Mouse (Mus musculus): ENCODE data around the gene Yif1b.
"Not testable (repeated sequence)": the region's sequence is repeated elsewhere in the genome, so short reads cannot be mapped to it uniquely, and the experiment has no call there.

Yif1b gene

GRCm38 (mm10) chr7:29238019-29238967 is at the start of gene Yif1b:
TSS of gene Yif1b (plus strand) at chr7:29238329.
- peak; percentile 96 to 99 for DNase-seq

DNA sequence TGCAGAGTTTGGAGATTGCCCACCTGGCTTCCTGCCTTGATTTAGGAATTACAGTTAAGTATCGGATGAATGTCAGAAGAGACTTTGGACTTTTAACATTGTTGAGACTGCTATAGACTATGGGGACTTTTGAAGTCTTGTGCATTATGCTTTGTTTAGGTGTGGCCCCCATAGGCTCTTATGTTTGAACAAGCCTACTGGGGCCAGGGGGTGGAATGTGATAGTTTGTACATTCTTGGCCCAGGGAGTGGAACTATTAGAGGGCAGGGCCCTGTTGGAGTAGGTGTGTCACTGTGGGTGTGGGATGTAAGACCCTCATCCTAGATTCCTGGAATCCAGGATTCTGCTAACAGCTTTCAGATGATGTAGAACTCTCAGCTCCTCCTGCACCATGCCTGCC is 43.9 kb upstream of the Yif1b start:
- DNase-seq, result not testable (repeated sequence)

- no peak for DNase-seq
These were observed 35.6 kb upstream of the Yif1b start for GRCm38 (mm10) chr7:29202577-29202976.

GRCm38 (mm10) chr7:29211013-29211412 is 27.1 kb upstream of the Yif1b start:
- DNase-seq, result not testable (repeated sequence)

DNA sequence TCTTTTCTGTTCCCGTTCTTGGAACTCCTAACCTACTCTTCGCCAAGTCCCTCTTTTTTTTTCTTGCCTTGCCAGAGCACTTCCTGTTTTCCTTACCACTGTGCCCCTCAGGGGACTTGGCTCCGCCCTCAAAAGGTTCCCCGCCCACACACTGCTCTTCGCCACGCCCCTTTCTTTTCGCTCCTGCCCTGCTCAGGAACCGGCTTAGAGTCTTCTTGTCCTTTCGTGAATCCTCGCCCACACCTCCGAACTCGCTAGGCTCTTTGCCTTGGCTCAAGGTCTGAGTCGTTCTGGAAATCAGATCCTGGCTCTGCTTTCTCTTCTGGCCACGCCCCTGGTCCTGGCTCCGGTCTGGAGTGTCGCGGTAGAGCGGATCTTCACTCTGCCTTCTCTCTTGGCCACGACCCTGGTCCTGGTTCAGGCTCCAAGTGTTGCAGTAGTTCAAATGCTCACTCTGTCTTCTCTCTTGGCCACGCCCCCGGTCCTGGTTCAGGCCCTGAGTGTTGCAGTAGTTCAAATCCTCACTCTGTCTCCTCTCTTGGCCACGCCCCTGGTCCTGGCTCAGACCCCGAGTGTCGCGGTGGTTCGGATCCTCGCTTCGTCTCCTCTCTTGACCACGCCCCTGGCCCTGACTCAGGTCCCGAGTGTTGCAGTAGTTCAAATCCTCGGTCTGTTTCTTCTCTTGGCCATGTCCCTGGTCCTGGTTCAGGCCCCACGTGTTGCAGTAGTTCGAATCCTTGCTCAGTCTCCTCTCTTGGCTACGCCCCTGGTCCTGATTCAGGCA is 26.5 kb upstream of the Yif1b start:
- peak; percentile 72 to 84 for DNase-seq

DNA sequence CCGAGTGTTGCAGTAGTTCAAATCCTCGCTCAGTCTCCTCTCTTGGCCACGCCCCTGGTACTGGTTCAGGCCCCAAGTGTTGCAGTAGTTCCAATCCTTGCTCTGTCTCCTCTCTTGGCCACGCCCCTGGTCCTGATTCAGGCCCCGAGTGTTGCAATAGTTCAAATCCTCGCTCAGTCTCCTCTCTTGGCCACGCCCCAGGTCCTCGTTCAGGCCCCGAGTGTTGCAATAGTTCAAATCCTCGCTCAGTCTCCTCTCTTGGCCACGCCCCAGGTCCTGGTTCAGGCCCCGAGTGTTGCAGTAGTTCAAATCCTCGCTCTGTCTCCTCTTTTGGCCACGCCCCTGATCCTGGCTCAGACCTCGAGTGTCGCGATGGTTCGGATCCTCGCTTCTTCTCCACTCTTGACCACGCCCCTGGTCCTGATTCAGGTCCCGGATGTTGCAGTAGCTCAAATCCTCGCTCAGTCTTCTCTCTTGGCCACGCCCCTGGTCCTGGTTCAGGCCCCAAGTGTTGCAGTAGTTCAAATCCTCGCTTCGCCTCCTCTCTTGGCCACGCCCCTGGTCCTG is 25.8 kb upstream of the Yif1b start:
- no peak for DNase-seq

DNA sequence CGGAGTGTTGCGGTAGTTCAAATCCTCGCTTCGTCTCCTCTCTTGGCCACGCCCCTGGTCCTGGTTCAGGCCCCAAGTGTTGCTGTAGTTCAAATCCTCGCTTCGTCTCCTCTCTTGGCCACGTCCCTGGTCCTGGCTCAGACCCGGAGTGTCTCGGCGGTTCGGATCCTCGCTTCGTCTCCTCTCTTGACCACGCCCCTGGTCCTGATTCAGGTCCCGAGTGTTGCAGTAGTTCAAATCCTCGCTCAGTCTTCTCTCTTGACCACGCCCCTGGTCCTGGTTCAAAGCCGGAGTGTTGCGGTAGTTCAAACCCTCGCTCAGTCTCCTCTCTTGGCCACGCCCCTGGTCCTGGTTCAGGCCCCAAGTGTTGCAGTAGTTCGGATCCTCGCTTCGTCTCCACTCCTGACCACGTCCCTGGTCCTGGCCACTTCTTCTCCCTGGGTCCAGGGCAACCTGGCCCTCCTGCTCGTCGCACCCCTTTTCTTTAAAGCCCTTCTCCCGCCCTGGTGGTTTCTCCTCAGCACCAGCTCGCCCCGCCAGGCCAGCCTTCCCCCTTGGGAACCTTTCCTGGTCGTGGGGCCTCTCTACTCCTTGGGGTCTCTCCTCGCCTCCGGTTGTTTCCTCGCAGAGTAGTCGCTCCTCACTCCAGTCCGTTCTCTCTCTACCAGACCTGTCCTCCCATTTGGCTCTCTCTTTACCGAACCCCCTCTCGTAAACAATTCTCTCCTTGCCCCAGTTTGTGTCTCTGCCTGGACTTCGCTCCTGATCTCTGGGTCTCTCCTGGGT is 25.2 kb upstream of the Yif1b start:
- not testable (repeated sequence) for DNase-seq

GRCm38 (mm10) chr7:29213675-29214082 is 24.4 kb upstream of the Yif1b start, which contains the start of gene Catsperg1:
TSS of gene Catsperg1 (minus strand) at chr7:29214035.
- DNase-seq, result no peak

DNA sequence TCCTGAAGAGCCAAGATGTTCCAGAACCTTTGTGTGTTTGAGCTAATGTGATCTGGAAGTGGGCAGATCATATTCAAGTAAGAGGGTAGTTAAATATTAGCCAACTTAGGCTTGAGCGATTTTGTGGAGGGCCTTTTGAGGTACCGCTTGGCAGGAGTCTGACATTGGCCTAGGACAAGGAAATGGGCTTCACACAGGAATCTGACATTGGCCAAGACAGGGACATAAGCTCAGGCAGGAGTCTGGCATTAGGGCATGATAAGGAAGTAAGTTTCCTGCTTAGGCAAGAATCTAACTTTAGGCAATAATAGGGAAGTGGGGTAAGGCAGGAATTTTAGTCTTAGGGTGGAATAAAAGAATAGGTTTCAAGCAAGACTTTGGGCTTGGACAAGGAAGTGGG is 23.9 kb upstream of the Yif1b start:
- DNase-seq, result no peak

- DNase-seq, result no peak
These were observed 23.3 kb upstream of the Yif1b start for GRCm38 (mm10) chr7:29214846-29215245.

- no peak for DNase-seq
These were observed 13.3 kb upstream of the Yif1b start for GRCm38 (mm10) chr7:29224756-29225394.

DNA sequence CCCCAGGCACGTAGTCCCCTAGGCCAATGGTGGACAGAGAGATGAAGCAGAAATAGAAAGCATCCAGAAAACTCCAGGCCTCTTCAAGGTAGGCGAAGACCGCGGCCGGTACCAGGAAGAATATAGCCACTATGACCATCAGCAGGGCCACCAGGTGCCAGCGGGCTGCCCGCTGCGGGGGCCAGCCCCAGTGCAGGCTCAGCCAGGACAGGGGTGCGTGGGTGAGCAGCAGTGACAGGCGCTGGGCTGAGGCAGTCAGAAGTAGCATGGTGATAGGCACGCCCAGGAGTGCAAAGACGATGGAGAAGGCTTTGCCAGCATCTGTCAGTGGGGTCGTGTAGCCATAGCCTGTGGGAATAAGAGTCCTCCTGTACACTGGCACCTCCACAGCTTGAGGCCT is 12.6 kb upstream of the Yif1b start:
- no peak for DNase-seq

- no peak for DNase-seq
These were observed 9.9 kb upstream of the Yif1b start for GRCm38 (mm10) chr7:29228202-29228601.

- DNase-seq, result no peak
These were observed 7.6 kb upstream of the Yif1b start for GRCm38 (mm10) chr7:29230560-29230959.

DNA sequence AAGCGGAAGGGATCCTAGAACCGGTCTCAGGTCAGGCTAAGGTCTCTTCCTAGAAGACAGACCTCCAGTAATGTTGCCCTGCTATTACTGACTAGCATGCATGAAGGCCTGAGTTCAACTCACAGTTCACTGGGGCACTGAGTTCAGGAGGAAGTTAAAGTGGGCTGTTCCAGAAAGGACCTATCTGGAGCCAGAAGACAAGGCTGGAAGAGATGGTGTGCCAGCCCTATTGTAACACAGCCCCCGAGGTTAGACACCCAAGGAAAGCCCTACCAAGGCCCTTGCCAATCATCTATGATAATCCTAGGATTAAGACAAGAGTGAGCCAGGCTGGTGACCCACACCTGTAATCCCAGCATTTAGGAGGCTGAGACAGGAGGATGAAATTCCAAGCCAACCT is 6.6 kb upstream of the Yif1b start:
- no peak for DNase-seq

DNA sequence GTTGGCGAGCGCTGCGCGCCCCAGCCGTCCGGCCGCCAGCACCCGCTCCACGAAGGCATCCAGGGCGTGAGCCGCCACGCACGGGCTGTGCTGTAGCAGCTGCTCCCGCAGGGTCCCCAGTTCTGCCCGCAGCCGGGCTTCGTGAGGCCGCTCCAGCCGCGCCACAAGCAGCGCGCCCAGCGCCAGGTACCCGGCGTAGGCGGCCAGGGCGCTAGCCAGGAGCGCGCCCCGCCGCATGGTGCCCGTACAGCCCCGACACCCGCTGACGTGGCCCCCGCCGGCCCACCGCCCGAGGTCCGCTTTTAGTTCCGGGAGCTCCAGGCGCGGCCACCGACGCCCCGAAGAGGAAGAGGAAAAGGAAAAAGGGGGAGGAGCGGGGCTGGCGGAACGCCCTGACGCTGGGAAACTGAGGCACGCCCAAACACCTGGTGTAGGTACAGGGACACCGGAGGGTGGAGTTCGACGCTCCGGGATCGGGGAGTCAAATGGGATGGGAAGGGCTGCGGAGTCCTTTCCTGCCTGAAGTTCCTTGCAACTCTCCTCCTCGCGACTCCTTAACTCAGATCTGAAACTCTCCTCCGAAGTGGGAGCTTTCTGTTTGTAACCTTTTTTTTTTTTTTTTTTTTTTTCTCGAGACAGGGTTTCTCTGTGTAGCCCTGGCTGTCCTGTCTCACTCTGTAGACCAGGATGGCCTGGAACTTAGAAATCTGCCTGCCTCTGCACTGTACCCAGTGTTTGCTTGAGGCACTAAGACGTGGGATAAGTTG is 5.7 kb upstream of the Yif1b start, which contains the start of gene Kcnk6:
TSS of gene Kcnk6 (minus strand) at position 269 of the 767 bp plus-strand sequence.
- DNase-seq, result no peak

GRCm38 (mm10) chr7:29233745-29234144 is 4.4 kb upstream of the Yif1b start:
- DNase-seq, result no peak

GRCm38 (mm10) chr7:29234661-29235060 is 3.5 kb upstream of the Yif1b start:
- DNase-seq, result no peak

DNA sequence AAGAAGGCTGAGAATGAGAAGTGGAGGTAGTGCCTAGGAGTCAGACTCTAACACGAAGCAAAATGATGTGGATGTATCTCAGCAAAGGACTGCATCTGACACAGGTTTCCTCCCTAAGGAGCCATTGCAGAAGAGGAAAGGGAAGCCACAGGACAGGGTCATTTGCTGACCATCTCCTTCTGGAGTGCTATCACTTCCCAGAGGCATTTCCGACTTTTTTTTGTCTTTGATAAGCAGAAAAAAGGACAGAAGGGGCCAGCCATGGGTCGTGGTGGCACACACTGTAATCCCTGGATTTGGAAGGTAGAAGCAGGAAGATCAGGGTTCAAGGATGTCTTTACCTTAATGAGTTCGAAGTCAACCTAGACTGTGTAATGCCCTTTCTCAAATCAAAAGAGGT is 1.5 kb upstream of the Yif1b start:
- DNase-seq, result no peak

DNA sequence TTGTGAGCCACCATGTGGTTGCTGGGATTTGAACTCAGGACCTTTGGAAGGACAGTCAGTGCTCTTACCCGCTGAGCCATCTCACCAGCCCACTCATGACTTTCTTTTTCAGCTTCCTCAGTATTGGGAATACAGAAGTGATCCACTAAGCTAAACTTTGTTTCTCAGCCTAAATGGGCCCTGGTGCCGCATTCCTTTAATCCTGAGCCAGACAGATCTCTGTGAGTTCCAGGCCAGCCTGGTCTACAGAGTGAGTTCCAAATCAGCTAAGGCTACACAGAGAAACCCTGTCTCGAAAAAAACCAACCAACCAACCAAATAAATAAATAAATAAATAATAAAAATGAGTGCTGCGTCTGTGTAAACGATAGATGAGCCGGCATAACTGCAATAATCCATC is 533 bp upstream of the Yif1b start:
- peak in 1 of 2 experiments; percentile 36 for DNase-seq

Data from thymus, adult 18-20 months (tissue).